1 mouse cellular context compared by ENCODE assay signal in genomic region chr9:64742453-64742852, GRCm38 (mm10).
A peak's percentile ranks its signal among the peaks of the same experiment; 100 is the strongest.
TF ChIP-seq lines count a peak whose summit lies in the region.

No protein-coding gene starts in this region.

TF ChIP-seq in CH12.LX, 34 proteins besides CTCF, POLR2A, EP300 and RAD21 (continued from another document):
- no peak for TF ChIP-seq USF1 (IDR thresholded peaks at IDR 0.05; ENCODE audit: low read depth, low read length)
- TF ChIP-seq GABPA (IDR thresholded peaks at IDR 0.05; ENCODE audit: insufficient replicate concordance, low read depth, low read length): no peak
- TF ChIP-seq RCOR1 (conservative IDR thresholded peaks at IDR 0.05; ENCODE audit: low read depth, low read length): no peak
- TF ChIP-seq UBTF (IDR thresholded peaks at IDR 0.05; ENCODE audit: low read depth, low read length): no peak
- no peak for TF ChIP-seq ZC3H11A (IDR thresholded peaks at IDR 0.05; ENCODE audit: low read depth, low read length)
- TF ChIP-seq ZMIZ1 (IDR thresholded peaks at IDR 0.05; ENCODE audit: low read depth, low read length): no peak
- TF ChIP-seq ELF1 (IDR thresholded peaks at IDR 0.05; ENCODE audit: low read depth, low read length): 0 out of 2 replicates have a peak, but pooled peaks have one; percentile 2
- no peak for TF ChIP-seq ZKSCAN1 (IDR thresholded peaks at IDR 0.05; ENCODE audit: borderline replicate concordance, low read depth, low read length)
